Mouse (Mus musculus) embryonic stem cell, embryonic (primary cell): Measurements from ENCODE around the gene Wwox.

Source experiments
- CTCF ChIA-PET, 4 experiments: fragments of 300-600 bp in 2 of 4; fragments of 350-600 bp in 2 of 4; sonication (Branson Sonifier 250); formaldehyde crosslinking; loops; one replicate each; lab custom pipeline; 2022; ENCODE audit warnings: inconsistent platforms in 2 of 4; lab: Charles Lee
- POLR2A ChIA-PET, 4 experiments: fragments of 300-600 bp in 2 of 4; fragments of 350-600 bp in 2 of 4; sonication (Branson Sonifier 250); formaldehyde crosslinking; loops; one replicate each; lab custom pipeline; 2022; ENCODE audit warnings: antibody characterized with exemption in 4 of 4, inconsistent platforms in 1 of 4; lab: Charles Lee

The Wwox gene

GRCm38 (mm10) chr8:114897432-114897831, 458.0 kb downstream of the Wwox start:
- CTCF ChIA-PET = interaction anchor here in 1 of 4 experiments (1.3 kb wide), 1 partner anchor 13 kb away, joined by 4 read pairs; no protein-coding TSS in a partner anchor
- POLR2A ChIA-PET = interaction anchor here in 1 of 4 experiments (1.0 kb wide), 1 partner anchor 15 kb away, joined by 3 read pairs; no protein-coding TSS in a partner anchor

GRCm38 (mm10) chr8:114899157-114899556, 459.7 kb downstream of the Wwox start:
- CTCF ChIA-PET = no interaction called here
- POLR2A ChIA-PET = no interaction called here

- POLR2A ChIA-PET = interaction anchor here in 1 of 4 experiments (0.7 kb wide), 1 partner anchor 45 kb away, joined by 3 read pairs; no protein-coding TSS in a partner anchor
Measured at GRCm38 (mm10) chr8:114902584-114902983, 463.1 kb downstream of the Wwox start.

GRCm38 (mm10) chr8:114908086-114908485, 468.6 kb downstream of the Wwox start:
- ChIA-PET CTCF (interaction anchor here in 1 of 4 experiments (1.0 kb wide), 1 partner anchor 24 kb away, joined by 3 read pairs; no protein-coding TSS in a partner anchor), POLR2A (no interaction called here)

More at GRCm38 (mm10) chr8:114902584-114902983, 463.1 kb downstream of the Wwox start:
- CTCF ChIA-PET = no interaction called here

GRCm38 (mm10) chr8:114908589-114908988, 469.1 kb downstream of the Wwox start:
- ChIA-PET POLR2A (no interaction called here), CTCF (interaction anchor here in 1 of 4 experiments (1.0 kb wide), 1 partner anchor 25 kb away, joined by 3 read pairs; no protein-coding TSS in a partner anchor)

- ChIA-PET POLR2A (no interaction called here), CTCF (interaction anchor here in 1 of 4 experiments (1.0 kb wide), 1 partner anchor 25 kb away, joined by 3 read pairs; no protein-coding TSS in a partner anchor)
Measured at GRCm38 (mm10) chr8:114909146-114909545, 469.7 kb downstream of the Wwox start.

- CTCF ChIA-PET = no interaction called here
- POLR2A ChIA-PET = interaction anchor here in 2 of 4 experiments (0.6 to 1.5 kb wide), 4 partner anchors 8 to 267 kb away, joined by 3 to 6 read pairs (median 3); no protein-coding TSS in a partner anchor
Measured at GRCm38 (mm10) chr8:114911031-114911580, 471.7 kb downstream of the Wwox start.

GRCm38 (mm10) chr8:114923629-114924028, 484.2 kb downstream of the Wwox start:
- CTCF ChIA-PET = interaction anchor here in 1 of 4 experiments (0.6 kb wide), 2 partner anchors 14 to 473 kb away, joined by 4 read pairs; no protein-coding TSS in a partner anchor
- POLR2A ChIA-PET = interaction anchor here in 1 of 4 experiments (0.8 kb wide), 1 partner anchor 347 kb away, joined by 3 read pairs; no protein-coding TSS in a partner anchor

GRCm38 (mm10) chr8:114927412-114927811, 488.0 kb downstream of the Wwox start:
- POLR2A ChIA-PET = no interaction called here
- CTCF ChIA-PET = no interaction called here

GRCm38 (mm10) chr8:114927917-114928316, 488.5 kb downstream of the Wwox start:
- CTCF ChIA-PET = no interaction called here
- POLR2A ChIA-PET = no interaction called here

GRCm38 (mm10) chr8:114929597-114929996, 490.1 kb downstream of the Wwox start:
- POLR2A ChIA-PET = no interaction called here

GRCm38 (mm10) chr8:114932071-114932630, 492.7 kb downstream of the Wwox start:
- POLR2A ChIA-PET = interaction anchor here in 1 of 4 experiments (0.7 kb wide), 1 partner anchor 228 kb away, joined by 3 read pairs; no protein-coding TSS in a partner anchor
- CTCF ChIA-PET = interaction anchor here in 3 of 4 experiments (0.6 to 0.7 kb wide), 3 partner anchors 9 to 1524 kb away, joined by 3 to 4 read pairs (median 3); no protein-coding TSS in a partner anchor

More at GRCm38 (mm10) chr8:114929597-114929996, 490.1 kb downstream of the Wwox start:
- CTCF ChIA-PET = no interaction called here

- POLR2A ChIA-PET = interaction anchor here in 1 of 4 experiments (0.6 kb wide), 1 partner anchor 269 kb away, joined by 3 read pairs; no protein-coding TSS in a partner anchor
- CTCF ChIA-PET = interaction anchor here (0.6 to 1.2 kb wide), 7 partner anchors 9 to 1018 kb away, joined by 3 read pairs; no protein-coding TSS in a partner anchor
Measured at GRCm38 (mm10) chr8:114933248-114933647, 493.8 kb downstream of the Wwox start.

GRCm38 (mm10) chr8:114936887-114937286, 497.4 kb downstream of the Wwox start:
- CTCF ChIA-PET = no interaction called here
- POLR2A ChIA-PET = no interaction called here

GRCm38 (mm10) chr8:114939338-114939737, 499.9 kb downstream of the Wwox start:
- ChIA-PET CTCF (no interaction called here), POLR2A (interaction anchor here in 1 of 4 experiments (0.6 kb wide), 1 partner anchor 17 kb away, joined by 3 read pairs; no protein-coding TSS in a partner anchor)

GRCm38 (mm10) chr8:114941096-114941495, 501.6 kb downstream of the Wwox start:
- CTCF ChIA-PET = interaction anchor here in 2 of 4 experiments (0.6 to 1.1 kb wide), 3 partner anchors 9 to 479 kb away, joined by 3 read pairs; no protein-coding TSS in a partner anchor
- POLR2A ChIA-PET = interaction anchor here in 3 of 4 experiments (0.6 to 0.7 kb wide), 4 partner anchors 31 to 722 kb away, joined by 3 to 5 read pairs (median 3); no protein-coding TSS in a partner anchor

GRCm38 (mm10) chr8:114941644-114942043, 502.2 kb downstream of the Wwox start:
- ChIA-PET POLR2A (interaction anchor here in 3 of 4 experiments (0.5 to 0.7 kb wide), 5 partner anchors 32 to 997 kb away, joined by 3 to 5 read pairs (median 3); no protein-coding TSS in a partner anchor), CTCF (interaction anchor here in 1 of 4 experiments (0.6 to 0.7 kb wide), 2 partner anchors 79 to 479 kb away, joined by 3 read pairs; no protein-coding TSS in a partner anchor)

GRCm38 (mm10) chr8:114947921-114948320, 508.5 kb downstream of the Wwox start:
- CTCF ChIA-PET = interaction anchor here in 1 of 4 experiments (0.6 kb wide), 1 partner anchor 505 kb away, joined by 3 read pairs; no protein-coding TSS in a partner anchor
- POLR2A ChIA-PET = interaction anchor here in 1 of 4 experiments (1.3 kb wide), 1 partner anchor 9 kb away, joined by 3 read pairs; no protein-coding TSS in a partner anchor
